Mouse (Mus musculus): ENCODE data around the gene Metrnl. TPM values are rescaled to one million over a fixed set of nuclear protein-coding genes. Genes with fewer than 3 reads are reported as not detected.
"Not testable (repeated sequence)": the region's sequence is repeated elsewhere in the genome, so short reads cannot be mapped to it uniquely, and the experiment has no call there.

Gene Metrnl
- polyA plus RNA-seq (2015; fragmentation: Nextera tagmentation; extraction: Ambion mirVana): 21.5 and 28.1 TPM in 2 replicates

DNA sequence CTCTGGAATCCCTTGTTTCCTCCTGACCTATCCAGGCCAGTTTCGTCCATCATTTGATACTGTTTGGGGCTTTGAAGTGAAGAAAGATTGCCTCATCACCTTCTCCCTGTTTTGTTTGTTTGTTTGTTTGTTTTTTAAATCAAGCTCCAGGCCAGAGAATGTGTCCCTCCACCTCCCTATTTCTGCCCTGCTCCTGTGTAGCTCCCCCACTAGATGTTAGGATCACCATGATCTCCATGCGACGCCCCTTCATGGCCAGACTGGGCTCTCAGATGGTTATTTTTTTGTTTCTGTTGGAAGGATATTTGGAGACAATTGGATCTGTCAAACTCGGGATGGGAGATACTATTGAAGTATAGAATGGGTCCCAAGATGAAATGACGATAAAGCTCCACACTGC lies at the start of gene Metrnl:
Metrnl (plus strand) TSS at position 301 of the 400 bp plus-strand sequence.
- Histone ChIP-seq H3K4me2 (peak within 1 kb of the TSS; percentile 98), H3K9me3 (no peaks in the 10 kb centered on the region), H3K27me3 (peaks cover 25% of the 10 kb centered on the region), H3K9ac (peak within 1 kb of the TSS; percentile 79), H3K27ac (peak within 1 kb of the TSS; percentile 71), H3K4me3 (peak within 1 kb of the TSS; percentile 72), H3K4me1 (peaks cover 37% of the 10 kb centered on the region), H3K36me3 (no peaks in the 10 kb centered on the region)
- WGBS: 85% methylated on average over 5 of the region's 5 CpGs
- no peak for ATAC-seq (ENCODE audit: insufficient number of reproducible peaks, insufficient read depth, low FRiP score, low TSS enrichment, low read depth)

DNA sequence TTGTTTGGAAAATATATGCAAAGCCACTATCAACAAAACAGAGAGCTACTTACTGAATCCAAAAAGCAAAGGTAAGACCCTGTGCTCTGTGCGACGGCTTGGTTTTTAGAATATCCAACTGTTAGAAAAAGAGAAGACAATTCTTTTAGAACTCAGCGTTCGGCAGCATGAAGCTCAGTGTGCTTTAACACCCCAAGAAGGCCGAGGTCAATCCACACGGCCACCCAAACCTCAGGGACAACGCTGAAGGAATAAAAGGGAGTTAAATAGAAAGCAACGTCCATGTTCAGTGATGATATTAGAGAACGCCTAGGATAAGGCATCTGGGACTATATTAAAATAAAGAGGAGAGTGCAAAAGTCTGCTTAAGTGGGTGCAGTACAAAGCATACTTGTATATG lies 49.8 kb upstream of the Metrnl start:
- H3K4me1 ChIP-seq: peaks cover 35% of the 10 kb centered on the region
- WGBS: 94% methylated on average over 9 of the region's 9 CpGs

DNA sequence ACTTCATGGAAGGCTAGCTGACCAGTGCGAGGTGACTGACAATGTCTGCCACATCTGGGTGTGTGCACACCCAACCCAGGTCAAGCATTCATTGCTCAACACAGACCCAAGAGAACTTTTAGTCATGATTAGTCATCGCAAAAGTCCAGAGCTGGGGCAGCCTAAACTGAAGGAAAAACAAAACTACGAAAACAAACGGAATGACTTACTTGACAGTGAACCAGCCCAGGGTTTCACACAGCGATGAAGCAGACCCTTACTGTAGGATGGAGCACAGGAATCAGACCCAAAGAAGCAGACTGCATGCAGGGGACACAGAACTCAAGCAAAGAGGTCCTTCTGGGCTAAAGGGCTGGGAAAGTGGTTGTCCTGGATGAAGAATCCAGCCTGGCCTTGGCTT lies 49.4 kb upstream of the Metrnl start:
- H3K27me3 ChIP-seq: no peaks in the 10 kb centered on the region
- no peak overlapping the region for H3K4me2 ChIP-seq
- H3K27ac ChIP-seq: no peak overlapping the region
- no peak for ATAC-seq (ENCODE audit: insufficient number of reproducible peaks, insufficient read depth, low FRiP score, low TSS enrichment, low read depth)
- H3K36me3 ChIP-seq: peaks cover 15% of the 10 kb centered on the region
- no peak overlapping the region for H3K9ac ChIP-seq
- WGBS: 95% methylated on average over 5 of the region's 5 CpGs
- H3K4me3 ChIP-seq: no peak overlapping the region
- no peaks in the 10 kb centered on the region for H3K9me3 ChIP-seq
- H3K4me1 ChIP-seq: peaks cover 35% of the 10 kb centered on the region

More for the DNA sequence above, 49.8 kb upstream of the Metrnl start:
- H3K36me3 ChIP-seq: peaks cover 15% of the 10 kb centered on the region
- no peaks in the 10 kb centered on the region for H3K27me3 ChIP-seq
- H3K9ac ChIP-seq: no peak overlapping the region
- no peak overlapping the region for H3K27ac ChIP-seq
- H3K9me3 ChIP-seq: no peaks in the 10 kb centered on the region
- H3K4me2 ChIP-seq: no peak overlapping the region
- no peak overlapping the region for H3K4me3 ChIP-seq
- no peak for ATAC-seq (ENCODE audit: insufficient number of reproducible peaks, insufficient read depth, low FRiP score, low TSS enrichment, low read depth)

- Histone ChIP-seq H3K27ac (no peak overlapping the region; the same call in 1 of the 2 replicates), H3K4me1 (peaks cover 30% of the 10 kb centered on the region), H3K4me3 (no peak overlapping the region), H3K36me3 (peaks cover 15% of the 10 kb centered on the region), H3K4me2 (no peak overlapping the region), H3K9me3 (no peaks in the 10 kb centered on the region), H3K27me3 (no peaks in the 10 kb centered on the region), H3K9ac (no peak overlapping the region)
- WGBS: 59% methylated on average over 10 of the region's 10 CpGs
- no peak for ATAC-seq (ENCODE audit: insufficient number of reproducible peaks, insufficient read depth, low FRiP score, low TSS enrichment, low read depth)
Measured at GRCm38 (mm10) chr11:121652547-121653305, 48.6 kb upstream of the Metrnl start.

- no peak for ATAC-seq (ENCODE audit: insufficient number of reproducible peaks, insufficient read depth, low FRiP score, low TSS enrichment, low read depth)
- Histone ChIP-seq H3K9ac (no peak overlapping the region), H3K36me3 (peaks cover 15% of the 10 kb centered on the region), H3K4me3 (no peak overlapping the region), H3K27me3 (no peaks in the 10 kb centered on the region), H3K9me3 (no peaks in the 10 kb centered on the region), H3K4me1 (peaks cover 30% of the 10 kb centered on the region), H3K27ac (no peak overlapping the region; the same call in 1 of the 2 replicates), H3K4me2 (no peak overlapping the region)
- 83% methylated on average over 4 of the region's 4 CpGs for WGBS
Measured at GRCm38 (mm10) chr11:121653631-121654030, 47.7 kb upstream of the Metrnl start.

GRCm38 (mm10) chr11:121654406-121654945 lies 46.9 kb upstream of the Metrnl start:
- Histone ChIP-seq H3K4me3 (no peak overlapping the region), H3K27me3 (no peaks in the 10 kb centered on the region), H3K27ac (peak overlapping the region; percentile 75), H3K9ac (no peak overlapping the region), H3K4me2 (no peak overlapping the region), H3K4me1 (peaks cover 30% of the 10 kb centered on the region), H3K9me3 (no peaks in the 10 kb centered on the region), H3K36me3 (peaks cover 15% of the 10 kb centered on the region)
- no peak for ATAC-seq (ENCODE audit: insufficient number of reproducible peaks, insufficient read depth, low FRiP score, low TSS enrichment, low read depth)
- 37% methylated on average over 9 of the region's 9 CpGs for WGBS

DNA sequence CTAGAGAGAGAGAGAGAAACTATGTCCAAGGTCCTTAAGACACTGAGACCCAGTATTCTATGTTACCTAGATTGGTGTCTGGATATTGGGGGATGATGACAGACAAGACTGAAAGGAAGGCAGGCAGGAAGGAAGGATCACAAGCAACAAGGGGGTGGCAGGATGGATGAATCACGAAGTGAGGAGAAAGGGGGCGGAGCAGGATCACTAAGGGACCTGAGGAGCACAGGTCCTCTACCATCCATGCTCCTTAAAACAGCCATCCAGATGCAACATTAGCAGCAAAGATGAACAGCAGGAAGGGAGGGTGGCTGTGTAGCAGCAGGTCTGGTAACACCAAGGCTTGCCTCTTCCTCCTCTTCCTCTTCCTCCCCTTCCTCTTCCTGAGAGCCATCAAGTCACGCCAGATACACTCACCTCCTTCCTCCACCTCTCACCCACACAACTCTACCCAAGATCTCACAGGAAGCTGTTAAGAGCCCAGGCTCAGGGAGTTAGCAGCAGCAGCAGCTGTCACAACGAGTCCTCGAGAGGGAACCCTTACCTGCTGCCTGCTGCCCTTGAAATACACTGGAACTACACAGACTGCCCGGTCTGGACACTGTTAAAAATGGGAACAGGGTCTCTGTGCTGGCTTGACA lies 46.1 kb upstream of the Metrnl start:
- Histone ChIP-seq H3K4me1 (peaks cover 30% of the 10 kb centered on the region), H3K9ac (no peak overlapping the region), H3K4me3 (no peak overlapping the region), H3K27me3 (no peaks in the 10 kb centered on the region), H3K36me3 (peaks cover 8% of the 10 kb centered on the region; the same call in 1 of the 2 replicates), H3K27ac (peak overlapping the region; percentile 75; the same call in 1 of the 2 replicates), H3K4me2 (no peak overlapping the region), H3K9me3 (no peaks in the 10 kb centered on the region)
- WGBS: 78% methylated on average over 6 of the region's 6 CpGs
- ATAC-seq (ENCODE audit: insufficient number of reproducible peaks, insufficient read depth, low FRiP score, low TSS enrichment, low read depth): no peak

DNA sequence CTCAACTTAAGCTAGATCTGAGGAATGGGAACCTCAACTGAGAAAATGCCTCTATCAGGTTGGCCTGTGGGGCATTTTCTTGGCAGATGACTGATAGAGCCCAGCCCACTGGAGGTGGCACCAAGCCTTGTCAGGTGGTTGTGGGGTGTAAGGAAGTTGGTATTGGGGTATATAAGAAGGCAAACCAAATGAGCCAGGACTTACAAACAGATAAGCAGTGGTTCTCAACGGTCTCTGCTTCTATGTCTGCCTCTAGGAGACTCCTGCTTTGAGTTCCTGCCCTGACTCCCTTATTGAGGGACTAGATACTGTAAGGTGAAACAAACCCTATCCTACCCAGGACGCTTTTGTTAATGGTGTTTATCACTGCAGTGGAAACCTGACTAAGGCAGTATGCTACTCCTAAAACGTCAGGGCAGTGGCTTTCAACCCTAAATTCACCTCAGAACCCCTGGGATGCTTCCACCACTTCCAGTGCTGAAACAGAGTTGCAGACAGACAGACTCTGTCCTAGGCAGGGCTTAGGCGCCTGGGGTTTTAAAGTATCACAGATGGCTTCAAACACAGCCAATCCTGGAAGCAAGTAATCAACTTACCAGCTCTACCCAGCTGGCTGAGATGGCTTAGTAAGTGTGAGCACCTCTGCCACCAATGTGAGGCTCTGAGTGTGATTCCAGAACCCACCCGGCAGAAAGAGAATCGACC lies 45.4 kb upstream of the Metrnl start:
- Histone ChIP-seq H3K4me3 (no peak overlapping the region), H3K27me3 (no peaks in the 10 kb centered on the region), H3K27ac (no peak overlapping the region), H3K36me3 (peaks cover 3% of the 10 kb centered on the region; the same call in 1 of the 2 replicates), H3K9me3 (no peaks in the 10 kb centered on the region), H3K9ac (no peak overlapping the region), H3K4me2 (no peak overlapping the region), H3K4me1 (peaks cover 30% of the 10 kb centered on the region)
- no peak for ATAC-seq (ENCODE audit: insufficient number of reproducible peaks, insufficient read depth, low FRiP score, low TSS enrichment, low read depth)
- 80% methylated on average over 6 of the region's 6 CpGs for WGBS

- Histone ChIP-seq H3K9me3 (no peaks in the 10 kb centered on the region), H3K9ac (no peak overlapping the region), H3K4me1 (peaks cover 22% of the 10 kb centered on the region), H3K27ac (no peak overlapping the region), H3K4me3 (no peak overlapping the region), H3K4me2 (no peak overlapping the region), H3K36me3 (peaks cover 11% of the 10 kb centered on the region; the same call in 1 of the 2 replicates), H3K27me3 (no peaks in the 10 kb centered on the region)
- 40% methylated on average over 1 of the region's 1 CpGs for WGBS
- no peak for ATAC-seq (ENCODE audit: insufficient number of reproducible peaks, insufficient read depth, low FRiP score, low TSS enrichment, low read depth)
Measured at GRCm38 (mm10) chr11:121658151-121658550, 43.2 kb upstream of the Metrnl start.

DNA sequence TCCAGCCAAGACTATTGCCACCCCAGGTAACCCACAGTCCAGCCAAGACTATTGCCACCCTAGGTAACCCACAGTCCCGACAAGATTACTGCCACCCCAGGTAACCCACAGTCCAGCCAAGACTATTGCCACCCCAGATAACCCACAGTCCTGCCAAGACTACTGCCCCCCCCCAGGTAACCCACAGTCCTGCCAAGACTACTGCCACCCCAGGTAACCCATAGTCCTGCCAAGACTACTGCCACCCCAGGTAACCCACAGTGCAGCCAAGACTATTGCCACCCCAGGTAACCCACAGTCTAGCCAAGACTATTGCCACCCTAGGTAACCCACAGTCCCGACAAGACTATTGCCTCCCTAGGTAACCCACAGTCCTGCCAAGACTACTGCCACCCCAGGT lies 40.7 kb upstream of the Metrnl start:
- H3K27ac ChIP-seq; H3K9me3 ChIP-seq; H3K4me3 ChIP-seq; H3K4me2 ChIP-seq; ATAC-seq (ENCODE audit: insufficient number of reproducible peaks, insufficient read depth, low FRiP score, low TSS enrichment, low read depth); H3K27me3 ChIP-seq; H3K9ac ChIP-seq; H3K4me1 ChIP-seq: not testable (repeated sequence)
- peaks cover 13% of the 10 kb centered on the region for H3K36me3 ChIP-seq
- 84% methylated on average over 2 of the region's 2 CpGs for WGBS

DNA sequence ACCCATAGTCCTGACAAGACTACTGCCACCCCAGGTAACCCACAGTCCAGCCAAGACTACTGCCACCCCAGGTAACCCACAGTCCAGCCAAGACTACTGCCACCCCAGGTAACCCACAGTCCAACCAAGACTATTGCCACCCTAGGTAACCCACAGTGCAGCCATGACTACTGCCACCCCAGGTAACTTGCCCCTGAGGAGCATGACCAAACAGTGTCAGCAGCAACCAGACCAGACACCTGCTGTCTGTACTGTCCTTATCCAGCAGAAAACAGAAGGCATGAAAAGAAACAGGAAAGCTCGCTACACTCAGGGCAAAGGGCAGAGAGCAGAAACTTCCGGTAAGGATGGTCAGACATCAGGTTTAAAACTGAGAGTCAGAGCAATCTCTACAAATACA lies 40.2 kb upstream of the Metrnl start:
- no peak overlapping the region for H3K4me2 ChIP-seq
- H3K4me3 ChIP-seq: no peak overlapping the region
- no peaks in the 10 kb centered on the region for H3K27me3 ChIP-seq
- no peak for ATAC-seq (ENCODE audit: insufficient number of reproducible peaks, insufficient read depth, low FRiP score, low TSS enrichment, low read depth)
- no peaks in the 10 kb centered on the region for H3K9me3 ChIP-seq
- no peak overlapping the region for H3K27ac ChIP-seq
- 87% methylated on average over 2 of the region's 2 CpGs for WGBS
- no peak overlapping the region for H3K9ac ChIP-seq
- peaks cover 12% of the 10 kb centered on the region for H3K36me3 ChIP-seq
- H3K4me1 ChIP-seq: no peaks in the 10 kb centered on the region
